Mouse (Mus musculus) cerebellum, adult 9-11 months (tissue): ENCODE measurements around the gene Senp6.
"Not testable (repeated sequence)": the region's sequence is repeated elsewhere in the genome, so short reads cannot be mapped to it uniquely, and the experiment has no call there.

Experiments used
- DNase-seq: peaks from one replicate; pipeline ENCODE4 v3.0.0; 2022

Senp6 gene

GRCm38 (mm10) chr9:80080941-80081340, 14.2 kb downstream of the Senp6 start:
- DNase-seq, result no peak

DNA sequence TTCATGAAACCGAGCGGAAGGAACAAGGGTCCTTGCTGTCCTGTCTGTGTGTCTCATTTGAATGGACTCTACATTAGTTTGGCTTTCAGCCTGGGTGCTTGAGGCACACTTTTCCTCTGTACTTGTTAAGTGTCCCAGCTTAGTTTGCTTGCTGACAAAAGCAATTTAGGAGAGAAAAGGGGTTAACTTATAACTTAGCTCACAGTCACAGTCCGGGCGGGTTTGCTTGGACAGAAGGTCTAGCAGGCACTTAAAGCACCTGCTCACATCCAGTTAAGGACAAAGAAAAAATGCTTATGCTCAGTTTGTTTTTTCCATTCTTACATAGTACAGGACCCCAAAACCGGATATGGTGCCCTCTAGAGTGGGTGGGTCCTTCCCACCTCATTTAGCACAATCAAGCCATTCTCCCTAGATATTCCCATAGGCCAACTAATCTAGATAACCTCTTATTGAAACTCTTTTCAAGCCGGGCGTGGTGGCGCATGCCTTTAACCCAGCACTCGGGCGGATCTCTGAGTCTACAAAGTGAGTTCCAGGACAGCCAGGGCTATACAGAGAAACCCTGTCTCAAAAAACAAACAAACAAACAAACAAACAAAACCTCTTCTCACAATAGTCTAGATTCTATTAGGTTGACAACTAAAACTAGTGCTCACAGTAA, 17.9 kb downstream of the Senp6 start:
- no peak for DNase-seq

GRCm38 (mm10) chr9:80085665-80086064, 19.0 kb downstream of the Senp6 start:
- DNase-seq, result no peak

DNA sequence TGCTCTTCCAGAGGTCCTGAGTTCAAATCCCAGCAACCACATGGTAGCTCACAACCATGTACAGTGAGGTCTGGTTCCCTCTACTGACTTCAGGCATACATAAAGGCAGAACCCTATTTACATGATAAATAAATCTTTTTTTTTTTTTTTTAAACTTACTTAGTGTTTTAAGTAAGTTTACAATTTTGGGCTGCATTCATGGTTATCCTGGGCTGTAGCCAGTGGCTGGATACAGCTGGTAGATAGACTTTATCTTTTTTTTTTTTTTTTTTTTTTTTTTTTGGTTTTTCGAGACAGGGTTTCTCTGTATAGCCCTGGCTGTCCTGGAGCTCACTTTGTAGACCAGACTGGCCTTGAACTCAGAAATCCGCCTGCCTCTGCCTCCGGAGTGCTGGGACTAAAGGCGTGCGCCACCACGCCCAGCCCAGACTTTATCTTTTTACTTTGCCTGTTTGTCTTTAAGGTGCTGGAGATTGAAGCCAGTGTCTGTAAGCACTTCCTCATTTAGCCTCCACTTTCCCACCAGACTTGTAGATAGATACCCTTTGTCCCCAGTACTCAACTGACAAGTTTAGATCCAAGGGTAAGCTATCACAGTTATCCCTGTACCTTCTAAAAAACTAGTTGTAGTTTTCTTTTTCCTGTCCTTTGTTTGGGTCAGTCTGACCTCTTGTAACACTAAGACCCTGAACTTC, 19.7 kb downstream of the Senp6 start:
- DNase-seq, result not testable (repeated sequence)

DNA sequence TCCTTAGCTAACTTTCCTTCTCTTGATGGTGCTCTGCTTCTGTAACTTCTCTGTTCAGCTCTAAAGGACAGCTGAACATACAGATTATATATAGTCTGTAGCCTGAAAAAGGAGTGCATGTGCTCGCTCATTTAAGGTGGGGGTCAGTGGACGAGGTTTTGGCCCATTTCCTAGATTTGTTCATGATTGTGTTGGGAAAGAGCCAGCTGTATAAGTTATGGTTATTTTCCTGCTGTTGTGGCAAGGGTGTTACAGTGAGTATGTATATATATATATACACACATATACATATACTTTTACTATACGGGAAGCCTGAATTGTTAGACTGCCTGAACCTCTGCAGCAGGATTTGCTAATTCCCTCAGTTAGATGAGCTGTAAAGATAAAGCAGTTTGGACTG, 22.7 kb downstream of the Senp6 start:
- no peak for DNase-seq

GRCm38 (mm10) chr9:80096325-80096724, 29.6 kb downstream of the Senp6 start:
- DNase-seq, result no peak

DNA sequence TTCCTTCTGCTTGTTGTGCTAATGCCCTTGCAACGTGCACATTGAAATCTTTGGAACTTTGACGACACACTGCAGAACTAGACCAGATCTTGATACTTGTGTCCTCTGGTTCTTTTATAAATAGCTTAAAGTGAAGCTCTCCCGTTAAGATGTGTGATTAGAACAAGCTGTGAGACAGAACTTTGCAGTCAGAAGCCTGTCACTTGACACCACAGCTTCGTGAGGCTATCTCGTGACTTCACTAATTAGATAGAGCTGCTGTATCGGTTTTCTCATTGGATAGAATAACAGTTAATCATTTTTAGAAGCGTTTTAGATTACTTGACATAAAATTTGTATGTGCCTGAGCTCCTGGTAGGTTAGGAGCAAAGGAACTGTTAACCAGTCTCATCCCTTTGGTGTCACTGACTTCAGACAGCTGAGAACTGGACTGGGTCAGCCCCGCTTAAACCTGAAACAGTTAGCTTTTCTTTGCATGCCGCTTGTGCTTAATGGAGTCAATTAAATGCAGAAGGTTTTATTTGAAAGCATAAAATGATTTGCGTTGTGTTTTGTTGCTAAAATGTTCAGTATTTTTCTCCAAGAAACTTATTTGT, 79.4 kb downstream of the Senp6 start:
- DNase-seq, result no peak

DNA sequence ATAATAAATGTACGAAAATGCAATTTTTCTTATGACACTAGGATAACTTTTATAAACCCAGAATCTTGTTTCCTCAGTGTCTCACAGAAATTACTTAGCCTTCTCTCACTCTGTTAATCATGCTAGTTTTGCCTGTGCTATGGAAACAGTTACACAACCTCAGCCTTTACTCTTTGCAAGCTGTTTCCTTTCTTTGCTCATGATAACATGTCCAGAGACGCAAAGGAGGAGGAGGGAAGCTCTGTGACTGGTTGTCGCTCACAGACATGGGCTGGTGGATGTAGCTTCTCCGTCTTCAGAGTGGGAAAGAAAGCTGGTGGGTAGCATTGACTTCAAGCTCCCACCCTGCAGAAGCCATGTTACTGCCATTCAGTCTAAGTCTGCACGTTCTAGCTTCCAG, 82.9 kb downstream of the Senp6 start:
- no peak for DNase-seq

GRCm38 (mm10) chr9:80155277-80155676, 88.6 kb downstream of the Senp6 start:
- DNase-seq, result no peak

DNA sequence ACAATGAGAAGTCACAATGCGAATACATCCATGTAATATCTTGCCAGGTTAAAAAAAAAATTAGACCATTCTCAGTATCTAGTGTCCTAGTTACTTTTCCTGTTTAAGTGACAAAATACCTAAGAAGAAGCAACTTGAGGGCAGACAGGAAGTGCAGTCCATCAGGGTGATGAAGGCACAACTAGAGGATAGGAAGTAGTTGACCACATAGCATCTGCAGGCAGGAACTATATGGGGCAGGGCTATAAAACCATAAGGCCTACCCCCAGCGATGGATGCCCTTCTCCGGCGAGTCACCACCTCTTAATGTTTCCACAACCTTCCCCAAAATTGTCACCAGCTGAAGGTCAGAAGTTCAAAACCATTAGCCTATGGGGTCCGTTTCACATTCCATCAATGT, 90.1 kb downstream of the Senp6 start:
- no peak for DNase-seq

GRCm38 (mm10) chr9:80157840-80158465, 91.2 kb downstream of the Senp6 start:
- DNase-seq, result no peak

GRCm38 (mm10) chr9:80158937-80159336, 92.2 kb downstream of the Senp6 start:
- DNase-seq, result no peak

- DNase-seq, result no peak
These were observed 94.7 kb downstream of the Senp6 start for GRCm38 (mm10) chr9:80161451-80161850.

- DNase-seq, result no peak
These were observed 96.5 kb downstream of the Senp6 start for GRCm38 (mm10) chr9:80163126-80163723.

GRCm38 (mm10) chr9:80164191-80164590, 97.5 kb downstream of the Senp6 start:
- DNase-seq, result no peak

- DNase-seq, result peak; percentile 94
These were observed 98.1 kb downstream of the Senp6 start, which contains the start of gene Myo6 for GRCm38 (mm10) chr9:80164611-80165474. Gene Myo6, plus strand, starts transcription at chr9:80165031.

DNA sequence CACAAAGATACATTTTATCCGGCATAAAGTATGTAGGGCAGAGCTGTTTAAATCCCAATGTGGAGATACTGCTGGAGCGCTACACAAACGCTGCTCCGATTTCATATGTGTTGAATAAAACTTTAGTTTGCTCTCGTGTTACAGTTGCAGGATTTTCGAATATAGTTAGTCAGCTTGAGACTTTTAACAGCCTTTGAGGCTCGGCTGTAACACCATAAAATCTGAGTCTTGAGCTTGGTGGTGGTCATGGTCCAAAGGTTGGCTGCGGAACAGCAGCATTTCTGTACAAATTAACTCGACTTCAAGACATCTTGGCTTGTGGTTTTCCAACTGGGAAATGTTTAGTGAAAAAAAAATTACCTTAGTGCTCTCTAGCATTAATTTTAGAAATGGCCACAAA, 99.0 kb downstream of the Senp6 start:
- DNase-seq, result no peak

- DNase-seq, result no peak
These were observed 99.7 kb downstream of the Senp6 start for GRCm38 (mm10) chr9:80166425-80166824.

DNA sequence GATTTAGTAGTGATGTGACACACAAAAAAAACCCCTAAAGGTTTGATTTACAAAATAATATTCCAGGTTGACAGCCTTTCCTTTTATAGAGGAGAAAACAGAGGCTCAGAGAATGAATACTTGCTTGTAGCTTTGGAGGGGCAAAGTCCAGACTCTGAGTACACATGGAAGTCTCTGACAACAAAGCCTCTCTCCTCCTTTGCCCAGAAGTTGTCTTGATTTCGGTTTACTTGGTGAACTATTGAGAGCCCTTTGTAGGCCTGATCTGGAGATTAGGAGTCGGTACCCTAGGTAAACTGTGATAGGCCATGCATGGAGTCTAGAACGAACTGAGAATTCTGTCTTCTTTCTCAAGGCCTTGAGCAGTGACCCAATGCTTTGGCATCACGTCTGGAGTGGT, 100.4 kb downstream of the Senp6 start:
- DNase-seq, result no peak

DNA sequence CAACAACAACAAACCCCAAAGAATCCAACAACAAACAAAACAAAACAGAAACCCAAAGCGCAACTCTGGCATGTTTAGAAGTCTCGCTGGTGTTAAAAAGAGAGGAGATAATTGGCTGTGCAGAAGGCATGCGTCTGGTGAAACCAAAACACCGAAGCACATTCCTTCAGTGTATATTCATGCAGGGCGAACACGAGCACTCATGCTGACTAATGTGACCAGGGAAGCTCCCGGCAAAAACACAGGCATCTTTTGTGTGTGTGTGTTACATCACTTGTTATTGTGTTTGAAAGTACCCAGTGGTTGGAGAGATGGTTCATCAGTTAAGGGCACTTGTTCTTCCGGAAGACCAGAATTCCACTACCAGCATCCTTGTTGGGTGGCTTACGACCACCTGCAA, 102.8 kb downstream of the Senp6 start:
- DNase-seq, result no peak

DNA sequence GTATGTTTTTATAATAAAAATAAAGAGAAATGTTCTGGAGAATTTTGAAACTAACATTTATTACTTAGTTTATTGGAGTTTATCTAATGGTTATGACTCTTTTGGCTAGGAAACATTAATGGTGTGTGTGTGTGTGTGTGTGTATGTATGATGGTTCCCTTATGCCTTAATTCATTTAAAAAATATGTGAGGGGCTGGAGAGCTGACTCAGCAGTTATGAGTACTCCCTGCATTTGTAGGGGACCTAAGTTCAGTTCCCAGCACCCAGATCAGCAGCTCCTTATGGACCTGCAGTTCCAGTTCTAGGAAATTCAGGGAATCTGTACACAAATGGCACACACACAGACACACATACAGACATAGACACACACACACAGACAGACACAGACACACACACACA, 104.5 kb downstream of the Senp6 start:
- DNase-seq, result no peak
